Mouse (Mus musculus) stomach, embryonic 14.5 days (tissue): ENCODE measurements around the gene Smarcc1. TPM values are rescaled to one million over a fixed set of nuclear protein-coding genes. Genes with fewer than 3 reads are reported as not detected.
"Not testable (repeated sequence)": the region's sequence is repeated elsewhere in the genome, so short reads cannot be mapped to it uniquely, and the experiment has no call there.

Experiments
- ATAC-seq: fragments of 200-750 bp; cut with Nextera tagmentation; 2 replicates; pipeline ENCODE4 v1.8.0; 2017; ENCODE audit warnings: low read depth, moderate TSS enrichment; ENCODE audit not compliant: insufficient number of reproducible peaks, insufficient read depth, low FRiP score
- H3K27ac ChIP-seq: fragments of 300-500 bp; sonication (generic); 2 replicates; pipeline ENCODE4 v1.5.1; 2014; ENCODE audit warnings: mild to moderate bottlenecking, low read length, moderate library complexity, mixed read lengths
- H3K27me3 ChIP-seq: fragments of 300-500 bp; sonication (generic); 2 replicates; pipeline ENCODE4 v1.6.1; 2014; ENCODE audit warnings: low read length, control low read depth, mixed read lengths; ENCODE audit not compliant: control insufficient read depth, insufficient read depth
- H3K36me3 ChIP-seq: fragments of 300-500 bp; sonication (generic); 2 replicates; pipeline ENCODE4 v1.6.1; 2014; ENCODE audit warnings: mild to moderate bottlenecking, control low read depth, low read length, moderate library complexity, mixed read lengths; ENCODE audit not compliant: control insufficient read depth, insufficient read depth
- H3K4me1 ChIP-seq: fragments of 300-500 bp; sonication (generic); 2 replicates; pipeline ENCODE4 v1.6.1; 2014; ENCODE audit warnings: low read length, control low read depth, mixed read lengths; ENCODE audit not compliant: control insufficient read depth, insufficient read depth
- H3K4me2 ChIP-seq: fragments of 300-500 bp; sonication (generic); replicated peaks from 2 replicates; pipeline ENCODE4 v1.6.1; 2014; ENCODE audit warnings: low read depth, low read length, control low read depth
- H3K4me3 ChIP-seq: fragments of 300-500 bp; sonication (generic); 2 replicates; pipeline ENCODE4 v1.5.1; 2014; ENCODE audit warnings: low read depth, low read length, control low read depth
- H3K9ac ChIP-seq: fragments of 300-500 bp; sonication (generic); replicated peaks from 2 replicates; pipeline ENCODE4 v1.6.1; 2014; ENCODE audit warnings: low read depth, mild to moderate bottlenecking, control low read depth, low read length, moderate library complexity, mixed read lengths
- H3K9me3 ChIP-seq: fragments of 300-500 bp; sonication (generic); 2 replicates; pipeline ENCODE4 v1.6.1; 2016; ENCODE audit warnings: low read depth, low read length, control low read depth; ENCODE audit not compliant: control insufficient read depth
- WGBS: fragments of 180-500 bp; shearing (Covaris S2); extraction: QIAGEN DNeasy Blood & Tissue Kit; methylation state at CpG from one replicate; pipeline ENCODE4 v1.1.7; 2014; 5-methylcytosine and 5-hydroxymethylcytosine counted together
- polyA plus RNA-seq: library from polyadenylated mRNA; unstranded; fragments of >200 nt; fragmentation: Nextera tagmentation; extraction: Ambion mirVana; gene quantifications from 2 replicates; pipeline ENCODE4 v1.2.1, GENCODE M21; 2014

Gene Smarcc1
- polyA plus RNA-seq, result 143 and 158 TPM in 2 replicates

GRCm38 (mm10) chr9:110116977-110117778 is at the start of gene Smarcc1:
Gene Smarcc1, plus strand, starts transcription at chr9:110117708.
- H3K27me3 ChIP-seq, result no peaks in the 10 kb centered on the region
- H3K27ac ChIP-seq, result peak within 1 kb of the TSS; percentile 97
- peak within 1 kb of the TSS; percentile 87 for H3K4me3 ChIP-seq
- under 1% methylated on average over 78 of the region's 79 CpGs for WGBS
- ATAC-seq, result peak; percentile 95
- H3K4me2 ChIP-seq, result peak within 1 kb of the TSS; percentile 76
- peaks cover 16% of the 10 kb centered on the region for H3K36me3 ChIP-seq
- no peaks in the 10 kb centered on the region for H3K9me3 ChIP-seq
- peak within 1 kb of the TSS; percentile 89 for H3K9ac ChIP-seq
- peaks cover 12% of the 10 kb centered on the region for H3K4me1 ChIP-seq

GRCm38 (mm10) chr9:110068745-110069144 is 48.8 kb upstream of the Smarcc1 start:
- WGBS, result 88% methylated on average over 6 of the region's 6 CpGs
- H3K36me3 ChIP-seq, result peaks cover 28% of the 10 kb centered on the region

DNA sequence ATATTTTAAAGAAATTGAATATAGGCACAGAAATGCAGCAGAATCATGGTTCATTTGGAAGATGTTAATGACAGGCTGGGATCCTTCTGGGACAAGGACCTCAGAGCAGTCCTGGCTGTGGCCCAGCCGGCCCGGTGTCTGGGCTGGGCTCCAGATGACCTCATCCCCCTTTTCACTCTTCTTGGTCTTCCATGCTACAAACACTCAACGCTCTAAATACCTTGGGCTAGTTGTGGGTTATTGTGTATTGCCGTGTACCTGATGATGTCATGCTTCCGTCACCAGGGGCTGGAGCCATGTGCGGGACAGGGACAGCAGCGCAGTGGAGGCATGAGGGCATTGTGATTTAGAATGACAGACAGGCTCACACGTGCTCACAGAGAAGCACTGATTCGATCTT is 47.1 kb upstream of the Smarcc1 start:
- H3K9ac ChIP-seq, result no peak overlapping the region
- no peaks in the 10 kb centered on the region for H3K9me3 ChIP-seq
- no peak overlapping the region for H3K27ac ChIP-seq
- H3K27me3 ChIP-seq, result no peaks in the 10 kb centered on the region
- H3K4me1 ChIP-seq, result no peaks in the 10 kb centered on the region
- no peak for ATAC-seq
- peaks cover 28% of the 10 kb centered on the region for H3K36me3 ChIP-seq
- no peak overlapping the region for H3K4me3 ChIP-seq
- 77% methylated on average over 9 of the region's 9 CpGs for WGBS
- no peak overlapping the region for H3K4me2 ChIP-seq

More at GRCm38 (mm10) chr9:110068745-110069144, 48.8 kb upstream of the Smarcc1 start:
- Histone ChIP-seq H3K27ac (no peak overlapping the region), H3K4me2 (no peak overlapping the region), H3K9me3 (no peaks in the 10 kb centered on the region), H3K4me3 (no peak overlapping the region), H3K27me3 (no peaks in the 10 kb centered on the region), H3K9ac (no peak overlapping the region), H3K4me1 (no peaks in the 10 kb centered on the region)
- no peak for ATAC-seq

DNA sequence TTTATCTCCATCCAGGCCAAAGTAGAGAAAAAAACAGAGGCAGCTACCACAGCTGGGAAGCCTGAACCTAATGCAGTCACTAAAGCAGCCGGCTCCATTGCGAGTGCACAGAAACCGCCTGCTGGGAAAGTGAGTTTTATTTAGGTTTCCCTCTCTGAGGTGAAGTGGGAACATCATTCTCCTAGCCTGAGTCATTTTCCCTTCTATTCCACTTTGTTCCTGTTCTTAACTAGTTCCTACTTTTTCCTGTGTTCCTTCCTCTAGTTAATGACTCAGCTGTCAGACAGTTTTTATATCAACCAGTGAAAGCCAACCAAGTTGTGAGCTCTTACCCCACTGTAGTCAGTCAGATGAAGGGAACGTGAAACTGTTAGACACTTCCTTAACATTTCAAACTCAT is 46.5 kb upstream of the Smarcc1 start:
- H3K27me3 ChIP-seq, result no peaks in the 10 kb centered on the region
- ATAC-seq, result no peak
- no peak overlapping the region for H3K27ac ChIP-seq
- no peaks in the 10 kb centered on the region for H3K9me3 ChIP-seq
- H3K36me3 ChIP-seq, result peaks cover 28% of the 10 kb centered on the region
- no peaks in the 10 kb centered on the region for H3K4me1 ChIP-seq
- H3K4me3 ChIP-seq, result no peak overlapping the region
- WGBS, result 79% methylated on average over 4 of the region's 4 CpGs
- no peak overlapping the region for H3K4me2 ChIP-seq
- H3K9ac ChIP-seq, result no peak overlapping the region

DNA sequence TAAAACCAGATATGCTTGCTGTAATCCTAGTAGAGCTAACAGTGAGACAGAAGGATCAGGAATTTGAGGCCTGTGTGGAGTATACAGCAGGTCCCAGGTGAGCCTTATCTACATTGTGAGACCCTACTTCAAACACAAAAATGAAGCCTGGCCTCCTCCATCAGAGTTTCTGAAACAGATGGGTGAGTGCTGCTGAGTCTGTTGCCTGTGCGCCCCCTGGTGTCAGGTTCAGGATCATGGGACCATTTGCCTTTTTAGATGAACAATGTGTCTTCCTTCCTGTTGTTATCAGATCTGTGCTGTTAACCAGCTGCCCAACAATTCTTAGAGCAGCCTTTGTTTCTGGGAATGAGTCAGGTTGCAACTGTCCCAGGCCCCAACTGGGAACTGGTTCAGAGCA is 45.7 kb upstream of the Smarcc1 start:
- Histone ChIP-seq H3K9me3 (no peaks in the 10 kb centered on the region), H3K36me3 (peaks cover 25% of the 10 kb centered on the region), H3K4me1 (no peaks in the 10 kb centered on the region), H3K4me2 (no peak overlapping the region), H3K4me3 (no peak overlapping the region), H3K9ac (no peak overlapping the region), H3K27ac (no peak overlapping the region), H3K27me3 (no peaks in the 10 kb centered on the region)
- no peak for ATAC-seq
- WGBS, result 0% methylated on average over 1 of the region's 1 CpGs

GRCm38 (mm10) chr9:110076468-110076867 is 41.0 kb upstream of the Smarcc1 start:
- peaks cover 13% of the 10 kb centered on the region for H3K36me3 ChIP-seq

GRCm38 (mm10) chr9:110081066-110081465 is 36.4 kb upstream of the Smarcc1 start:
- WGBS, result 88% methylated on average over 3 of the region's 3 CpGs
- H3K27me3 ChIP-seq, result no peaks in the 10 kb centered on the region
- 0 out of 2 replicates have a peak, but pooled peaks cover 3% of the 10 kb centered on the region for H3K4me1 ChIP-seq
- no peak overlapping the region for H3K9ac ChIP-seq
- no peak overlapping the region for H3K4me3 ChIP-seq
- peaks cover 37% of the 10 kb centered on the region for H3K36me3 ChIP-seq
- H3K9me3 ChIP-seq, result no peaks in the 10 kb centered on the region
- ATAC-seq, result no peak
- no peak overlapping the region for H3K27ac ChIP-seq
- no peak overlapping the region for H3K4me2 ChIP-seq

More at GRCm38 (mm10) chr9:110076468-110076867, 41.0 kb upstream of the Smarcc1 start:
- WGBS, result 66% methylated on average over 4 of the region's 7 CpGs
- not testable (repeated sequence) for H3K27me3 ChIP-seq, H3K4me1 ChIP-seq, H3K9ac ChIP-seq, H3K27ac ChIP-seq, H3K9me3 ChIP-seq, ATAC-seq, H3K4me2 ChIP-seq, H3K4me3 ChIP-seq

GRCm38 (mm10) chr9:110084201-110084964 is 33.1 kb upstream of the Smarcc1 start:
- WGBS, result 81% methylated on average over 25 of the region's 25 CpGs
- H3K4me1 ChIP-seq, result 0 out of 2 replicates have a peak, but pooled peaks cover 3% of the 10 kb centered on the region
- H3K36me3 ChIP-seq, result peaks cover 63% of the 10 kb centered on the region
- H3K9ac ChIP-seq, result no peak overlapping the region
- no peaks in the 10 kb centered on the region for H3K9me3 ChIP-seq
- H3K27me3 ChIP-seq, result no peaks in the 10 kb centered on the region
- H3K4me2 ChIP-seq, result no peak overlapping the region
- H3K4me3 ChIP-seq, result no peak overlapping the region
- H3K27ac ChIP-seq, result no peak overlapping the region
- peak; percentile 39; the same call in 1 of the 2 replicates for ATAC-seq
